ENCODE assay signal across 16 mouse cellular contexts in the genomic region with DNA sequence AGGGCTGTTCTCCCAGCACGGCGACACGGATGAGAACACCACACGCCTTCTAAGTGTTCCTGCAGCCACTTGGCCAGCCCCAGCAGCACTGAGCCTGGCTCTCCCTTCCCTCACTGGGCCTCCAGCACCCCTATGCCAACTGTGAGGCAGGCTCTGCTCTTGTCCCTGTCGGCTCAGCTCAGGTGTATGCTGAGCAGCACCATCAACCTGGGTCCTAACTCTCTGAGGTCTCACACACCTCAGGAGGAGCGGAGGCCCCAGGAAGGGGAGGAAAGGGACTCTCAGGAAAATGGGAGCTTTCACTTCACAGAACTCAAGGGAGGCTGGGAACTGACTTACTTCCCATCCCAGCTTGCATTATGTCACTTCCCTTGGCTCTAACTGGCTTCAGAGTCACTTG. TPM values are rescaled to one million over a fixed set of nuclear protein-coding genes. Genes with fewer than 3 reads are reported as not detected.
DNase-seq lines count a peak whose midpoint lies in the region; ATAC-seq lines count a peak whose summit lies in the region.
"Had no signal": no experiment of that assay in that cellular context is flagged by ENCODE, and none has a peak within 500 bp of the region (broad histone marks: within the 10 kb centered on the region; RNA-seq: fewer than 3 reads in every experiment).

No protein-coding gene starts in this region.

- DNase-seq in gastrocnemius, postnatal 25 days = peak; percentile 56
- DNase-seq in gastrocnemius, postnatal 10 days = no peak
- no peak for DNase-seq in kidney, postnatal 4 days
- DNase-seq in embryonic facial prominence, embryonic 14.5 days (ENCODE audit: low spot score) = no peak
- DNase-seq in right cerebral cortex, postnatal 25 days = no peak
- DNase-seq in layer of hippocampus, postnatal 14 days (ENCODE audit: low spot score in 2 of 2) = no peak
- DNase-seq: adrenal gland, adult 8-10 months; cerebellum, adult 9-10 months; embryo, embryonic 11 days; kidney, adult 9 months; layer of hippocampus, adult 9-11 months; liver; lung, embryonic 14.5 days had no signal

- H3K4me1 ChIP-seq in kidney, embryonic 16.5 days (ENCODE audit: insufficient read depth, low read length) = peaks cover 14% of the 10 kb centered on the region; the same call in 1 of the 2 replicates
- peaks cover 10% of the 10 kb centered on the region; the same call in 1 of the 2 replicates for H3K4me1 ChIP-seq in embryonic facial prominence, embryonic 14.5 days (ENCODE audit: control insufficient read depth, insufficient read depth, low read length)
- peaks cover 18% of the 10 kb centered on the region for H3K4me1 ChIP-seq in limb, embryonic 12.5 days (replicated peaks)

- H3K4me3 ChIP-seq in kidney, embryonic 16.5 days (ENCODE audit: low read length) = no peak overlapping the region
- no peak overlapping the region for H3K4me3 ChIP-seq in embryonic facial prominence, embryonic 14.5 days (ENCODE audit: low read depth, low read length)
- no peak overlapping the region for H3K4me3 ChIP-seq in limb, embryonic 12.5 days (replicated peaks)
- H3K4me3 ChIP-seq: hindbrain, embryonic 12.5 days had no signal

- H3K9me3 ChIP-seq in kidney, embryonic 16.5 days (ENCODE audit: low read length) = no peaks in the 10 kb centered on the region
- no peaks in the 10 kb centered on the region for H3K9me3 ChIP-seq in embryonic facial prominence, embryonic 14.5 days (ENCODE audit: control insufficient read depth, low read length)
- H3K9me3 ChIP-seq in limb, embryonic 12.5 days = no peaks in the 10 kb centered on the region
- H3K9me3 ChIP-seq: hindbrain, embryonic 12.5 days had no signal

- 50% methylated on average over 6 of the region's 6 CpGs for WGBS in kidney, embryonic 16.5 days
- WGBS in embryonic facial prominence, embryonic 14.5 days = 75% methylated on average over 6 of the region's 6 CpGs
- WGBS in limb, embryonic 12.5 days = 71% methylated on average over 6 of the region's 6 CpGs

- H3K36me3 ChIP-seq in kidney, embryonic 16.5 days (ENCODE audit: insufficient read depth, low read length) = no peaks in the 10 kb centered on the region
- H3K36me3 ChIP-seq in embryonic facial prominence, embryonic 14.5 days (ENCODE audit: control insufficient read depth, insufficient read depth, low read length) = no peaks in the 10 kb centered on the region
- H3K36me3 ChIP-seq in limb, embryonic 12.5 days = no peaks in the 10 kb centered on the region
- H3K36me3 ChIP-seq: hindbrain, embryonic 12.5 days had no signal

- ATAC-seq in kidney, embryonic 16.5 days (ENCODE audit: low FRiP score, low TSS enrichment) = no peak
- no peak for ATAC-seq in embryonic facial prominence, embryonic 14.5 days (ENCODE audit: low read depth)
- no peak for ATAC-seq in limb, embryonic 12.5 days (ENCODE audit: insufficient number of reproducible peaks, insufficient read depth, low FRiP score, low TSS enrichment, low read depth)

- H3K27ac ChIP-seq in kidney, embryonic 16.5 days (ENCODE audit: low read length) = peak overlapping the region; percentile 13; the same call in 1 of the 2 replicates
- H3K27ac ChIP-seq in embryonic facial prominence, embryonic 14.5 days (replicated peaks; ENCODE audit: low read depth, low read length) = peak overlapping the region; percentile 58
- H3K27ac ChIP-seq in limb, embryonic 12.5 days = peak overlapping the region; percentile 66; the same call in 1 of the 2 replicates
- H3K27ac ChIP-seq: hindbrain, embryonic 12.5 days had no signal

- H3K27me3 ChIP-seq in kidney, embryonic 16.5 days (ENCODE audit: insufficient read depth, low read length) = no peaks in the 10 kb centered on the region
- no peaks in the 10 kb centered on the region for H3K27me3 ChIP-seq in embryonic facial prominence, embryonic 14.5 days (replicated peaks; ENCODE audit: control insufficient read depth, insufficient read depth, low read length)
- no peaks in the 10 kb centered on the region for H3K27me3 ChIP-seq in limb, embryonic 12.5 days
- H3K27me3 ChIP-seq: hindbrain, embryonic 12.5 days had no signal

- no peak overlapping the region for H3K9ac ChIP-seq in kidney, embryonic 16.5 days (replicated peaks; ENCODE audit: low read length)
- peak overlapping the region; percentile 40; the same call in 1 of the 2 replicates for H3K9ac ChIP-seq in embryonic facial prominence, embryonic 14.5 days (ENCODE audit: low read depth, low read length)
- H3K9ac ChIP-seq in limb, embryonic 12.5 days (replicated peaks) = no peak overlapping the region
- H3K9ac ChIP-seq: hindbrain, embryonic 12.5 days; lung, embryonic 14.5 days had no signal

- H3K4me2 ChIP-seq in kidney, embryonic 16.5 days (replicated peaks; ENCODE audit: low read depth, low read length) = no peak overlapping the region
- H3K4me2 ChIP-seq in embryonic facial prominence, embryonic 14.5 days (ENCODE audit: low read depth, low read length) = no peak overlapping the region
- no peak overlapping the region for H3K4me2 ChIP-seq in limb, embryonic 12.5 days
- H3K4me2 ChIP-seq: hindbrain, embryonic 12.5 days; lung, embryonic 14.5 days had no signal

RNA-seq across cellular contexts. Expression of gene Sema4c, which starts 54.2 kb away (rescaled TPM):
- total RNA-seq in gastrocnemius, postnatal 25 days (2021) = 1 to 10 TPM; 5.1 to 6.0 TPM
- 10 to 100 TPM; 16.3 to 22.4 TPM for total RNA-seq in gastrocnemius, postnatal 10 days (2021)
- 21.4 and 21.9 TPM in 2 replicates for polyA plus RNA-seq in kidney, embryonic 16.5 days (2015; fragmentation: Nextera tagmentation; extraction: Ambion mirVana)
- 2.3 and 3.8 TPM in 2 replicates for polyA plus RNA-seq in embryonic facial prominence, embryonic 14.5 days (2014; fragmentation: Nextera tagmentation; extraction: Ambion mirVana)
- polyA plus RNA-seq in limb, embryonic 12.5 days (2016; fragmentation: Nextera tagmentation; extraction: Ambion mirVana) = 34.1 and 35.3 TPM in 2 replicates
- 10 to 100 TPM; 17.6 to 20.8 TPM for total RNA-seq in layer of hippocampus, postnatal 14 days (2021)

Comparison
In these comparisons a context has a peak if more than half of its experiments do, and no peak if none do; other contexts are left out.
1. H3K27ac ChIP-seq: peak in every context shown above with its lines; median percentile 66 in limb, embryonic 12.5 days; 58 in embryonic facial prominence, embryonic 14.5 days; 13 in kidney, embryonic 16.5 days.